Mouse (Mus musculus): Measurements from ENCODE around the gene Zc3h12a.

The Zc3h12a gene

DNA sequence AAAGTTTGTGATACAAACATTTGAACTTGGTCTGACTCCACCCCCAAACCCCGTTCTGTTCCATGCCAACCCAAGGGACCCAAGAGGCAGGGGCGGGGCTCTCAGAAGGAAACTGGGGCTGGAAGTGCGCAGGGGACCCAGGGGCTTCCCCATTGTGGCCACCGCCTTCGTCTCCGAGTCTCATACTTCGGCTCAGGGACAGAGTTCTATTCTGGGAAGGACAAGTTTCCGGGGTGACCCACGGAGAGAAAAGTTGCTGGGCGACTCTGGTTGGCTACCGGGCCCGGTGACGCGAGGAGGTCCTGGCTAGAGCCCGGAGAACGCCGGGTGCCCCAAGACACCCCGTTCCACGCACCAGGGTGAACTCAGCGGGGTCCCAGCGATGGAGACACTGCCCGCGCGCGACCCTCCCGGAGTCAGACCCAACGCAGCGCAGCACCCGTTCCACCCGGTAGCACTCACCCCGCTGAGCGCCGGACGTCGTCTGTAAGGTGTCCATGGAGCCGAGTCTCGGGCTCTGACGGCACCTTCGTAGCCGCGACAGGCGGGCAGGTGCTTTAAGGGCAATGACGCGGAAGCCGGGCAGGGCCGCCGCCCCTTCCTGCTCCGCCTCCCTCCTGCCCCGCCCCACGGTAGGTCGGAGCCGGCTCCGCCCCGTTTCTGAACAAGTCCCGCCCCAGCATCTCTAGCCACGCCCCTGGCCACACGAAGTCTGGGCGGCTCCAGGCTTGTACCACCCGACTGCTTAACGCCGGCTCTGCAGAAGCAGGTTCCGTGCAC lies at the start of gene Zc3h12a:
Zc3h12a (minus strand) TSS at position 536 of the 780 bp plus-strand sequence.
- peak; percentile 62 for DNase-seq (ENCODE audit: low spot score)

DNA sequence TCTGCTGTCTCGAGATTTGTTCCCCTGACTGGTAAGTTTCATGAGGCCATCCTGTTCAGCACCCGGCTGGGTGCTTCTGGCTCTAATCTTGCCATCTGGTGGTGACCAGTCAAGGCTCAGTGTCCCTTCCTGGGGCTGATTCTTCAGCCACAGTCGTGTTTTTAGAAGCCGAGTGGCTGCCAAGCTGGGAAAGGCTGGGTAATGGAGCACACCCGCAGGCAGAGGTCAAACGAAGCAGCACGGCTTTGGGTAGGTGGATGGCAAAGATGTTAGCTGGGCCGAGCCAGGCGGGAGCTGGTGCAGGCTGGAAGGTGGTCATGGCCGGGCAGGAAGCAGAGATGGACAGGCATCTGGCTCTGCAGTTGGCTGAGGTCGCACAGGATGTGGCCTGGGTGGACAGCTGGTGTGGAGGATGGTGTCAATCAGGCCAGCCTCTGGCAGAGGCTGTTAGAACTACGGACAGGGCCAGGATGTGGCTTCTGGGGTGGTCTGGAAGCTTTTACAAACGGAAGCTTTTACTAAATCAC lies 49.1 kb upstream of the Zc3h12a start:
- DNase-seq (ENCODE audit: low spot score) = no peak

DNA sequence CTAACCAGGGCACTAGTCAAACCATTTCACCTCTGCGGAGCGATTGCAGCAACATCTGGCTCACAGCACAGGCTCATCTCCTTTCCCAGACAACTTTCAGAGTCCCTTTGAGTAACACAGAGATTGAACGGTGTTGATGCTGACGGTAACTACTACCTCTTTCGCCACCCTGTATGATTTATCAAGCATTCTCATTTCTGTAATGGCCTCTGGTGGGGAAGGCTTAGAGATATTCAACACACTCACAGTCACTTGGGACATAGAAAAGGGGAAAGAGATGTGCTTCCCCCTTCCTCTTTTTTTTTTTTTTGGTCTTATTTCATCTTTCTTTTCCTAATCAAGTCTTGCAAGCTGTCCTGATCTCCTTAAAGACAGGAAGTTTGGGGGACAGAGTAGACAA lies 48.5 kb upstream of the Zc3h12a start:
- no peak for DNase-seq (ENCODE audit: low spot score)

DNA sequence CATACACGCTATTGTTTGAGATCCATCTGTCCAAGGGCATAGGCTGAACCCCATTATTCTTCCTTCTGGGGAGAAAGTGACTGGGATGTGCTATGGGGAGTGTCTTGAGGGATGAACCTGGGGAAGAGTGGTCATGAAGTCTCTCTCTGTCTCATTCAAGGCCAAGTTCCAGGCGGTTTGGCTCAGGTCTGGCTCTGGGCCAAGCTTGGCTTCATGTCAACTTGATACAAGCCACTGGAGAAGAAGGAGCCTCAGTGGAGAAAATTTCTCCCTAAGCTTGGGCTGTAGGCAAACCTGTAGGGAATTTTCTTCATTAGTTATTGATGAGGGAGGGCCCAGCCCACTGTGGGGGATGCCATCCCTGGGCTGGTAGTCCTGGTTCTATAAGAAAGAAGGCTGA lies 48.0 kb upstream of the Zc3h12a start:
- DNase-seq (ENCODE audit: low spot score) = peak; percentile 29

DNA sequence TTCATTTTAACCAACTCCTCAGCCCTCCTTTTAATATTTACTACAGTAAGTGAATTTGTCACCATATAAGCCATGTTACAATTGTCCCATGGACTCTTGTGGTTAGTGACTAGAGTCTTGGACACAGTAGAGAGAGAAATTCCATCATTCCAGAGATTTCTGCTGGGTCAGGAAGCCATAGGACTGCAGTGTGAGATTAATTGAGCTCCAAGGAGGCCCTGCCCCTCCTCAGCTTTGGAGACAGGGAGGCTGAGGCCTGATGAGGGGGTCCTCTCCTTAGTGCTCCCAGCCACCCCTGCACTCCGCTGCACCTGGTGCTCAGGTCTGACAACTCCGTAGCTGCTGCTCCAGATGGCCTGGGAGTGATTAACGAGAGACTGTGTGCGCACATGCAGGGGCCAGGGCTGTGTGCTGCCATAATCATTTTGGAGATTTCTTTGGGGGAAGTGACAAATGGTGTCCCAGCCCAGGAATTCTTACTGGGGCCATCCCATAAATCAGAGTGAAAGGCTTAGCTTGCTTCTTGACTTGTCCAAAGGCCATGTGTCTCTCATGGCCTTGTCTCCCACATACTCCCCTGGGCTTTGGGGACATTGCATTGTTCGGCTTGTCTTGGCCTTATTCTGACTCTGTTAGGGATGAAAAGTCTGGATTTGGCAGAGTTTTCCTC lies 47.0 kb upstream of the Zc3h12a start:
- no peak for DNase-seq (ENCODE audit: low spot score)

DNA sequence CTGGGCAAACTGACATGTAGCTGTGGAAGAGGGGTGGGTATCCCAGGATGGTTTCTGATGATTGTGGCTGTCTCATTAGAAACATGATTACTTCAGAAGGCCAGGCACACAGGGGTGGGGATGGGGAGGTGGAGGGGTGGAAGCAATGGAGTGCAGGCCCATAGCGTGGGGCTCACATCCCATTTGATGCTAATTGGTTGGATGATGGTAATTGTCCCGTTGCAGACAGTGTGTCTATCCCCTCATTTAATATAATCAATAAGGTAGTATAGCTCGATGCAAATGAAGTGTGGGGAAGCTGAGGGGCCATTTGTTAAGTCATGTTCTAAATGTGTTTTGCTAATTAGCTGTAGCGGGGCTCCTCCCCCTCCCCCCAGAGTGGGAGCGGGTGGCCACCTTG lies 45.5 kb upstream of the Zc3h12a start:
- no peak for DNase-seq (ENCODE audit: low spot score)

DNA sequence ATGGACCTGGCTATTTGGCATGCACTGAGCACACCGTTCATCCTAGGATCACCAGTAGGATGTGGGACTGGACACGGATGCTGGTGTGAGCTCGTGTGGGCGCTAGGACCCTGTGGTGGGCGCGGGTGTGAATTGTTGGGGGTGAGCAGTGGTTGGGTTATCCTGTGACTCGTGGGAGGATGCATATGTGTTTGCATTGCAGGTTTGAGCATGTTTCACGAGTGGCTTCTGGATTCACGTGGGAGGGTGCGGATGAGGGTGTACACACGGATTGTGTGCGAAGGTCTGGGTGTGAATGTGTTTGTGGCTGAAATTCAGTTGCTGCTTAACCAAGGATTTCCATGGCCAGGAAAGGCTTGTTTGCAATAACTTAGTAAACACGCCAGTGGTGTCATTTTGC lies 45.1 kb upstream of the Zc3h12a start:
- no peak for DNase-seq (ENCODE audit: low spot score)

DNA sequence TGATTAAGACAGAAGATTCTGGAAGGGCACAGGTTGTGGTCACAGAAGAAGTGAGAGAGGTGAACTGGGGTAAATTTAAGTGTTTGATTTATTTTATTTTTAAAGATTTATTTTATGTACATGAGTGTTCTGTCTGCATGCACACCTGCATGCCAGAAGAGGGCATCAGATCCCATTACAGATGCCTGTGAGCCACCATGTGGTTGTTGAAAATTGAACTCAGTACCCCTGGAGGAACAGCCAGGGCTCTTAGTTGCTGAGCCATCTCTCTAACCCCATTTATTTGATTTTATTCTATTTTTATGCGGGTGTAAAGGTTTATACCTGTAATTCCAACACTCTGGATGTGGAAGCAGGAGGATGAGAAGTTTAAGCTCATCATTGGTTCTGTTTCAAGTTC lies 40.1 kb upstream of the Zc3h12a start:
- DNase-seq (ENCODE audit: low spot score) = no peak

DNA sequence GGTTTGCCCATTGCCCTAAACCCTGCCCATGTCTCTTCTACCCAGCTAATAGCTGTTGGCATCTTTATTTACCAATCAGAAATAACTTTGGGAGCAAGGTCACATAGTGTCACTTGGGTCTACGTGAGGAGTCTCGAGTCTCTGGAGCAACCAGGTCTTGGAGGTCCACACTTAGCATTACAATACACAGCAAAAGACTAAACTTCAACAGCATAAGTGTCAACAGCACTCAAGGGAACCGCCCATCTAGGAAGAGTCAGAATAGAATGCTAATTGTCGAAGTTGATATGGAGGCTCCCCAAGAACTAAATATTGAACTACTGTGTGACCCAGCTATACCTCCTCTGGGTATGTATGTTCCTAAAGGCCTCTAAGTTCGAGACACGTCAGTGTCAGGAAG lies 37.2 kb upstream of the Zc3h12a start:
- no peak for DNase-seq (ENCODE audit: low spot score)

DNA sequence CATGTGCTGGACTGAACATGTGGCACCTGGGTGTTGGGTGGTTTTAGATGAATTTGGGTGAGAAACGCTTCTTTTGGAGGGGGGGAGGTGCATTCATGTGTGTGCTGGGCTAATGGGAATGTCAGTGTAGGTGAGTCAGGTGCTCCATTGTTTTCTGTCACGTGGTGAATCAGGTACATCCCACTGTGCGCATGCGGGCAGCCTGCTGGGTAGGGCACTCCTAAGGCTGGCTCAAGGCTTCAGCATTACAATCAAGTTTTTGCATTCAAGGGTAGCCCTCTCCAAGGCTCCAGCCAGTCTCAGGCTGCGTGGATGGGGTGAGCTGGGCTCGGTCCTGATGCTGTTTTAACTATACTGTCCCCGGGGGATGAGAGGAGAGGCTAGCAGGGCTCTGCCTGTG lies 35.1 kb upstream of the Zc3h12a start:
- no peak for DNase-seq (ENCODE audit: low spot score)

DNA sequence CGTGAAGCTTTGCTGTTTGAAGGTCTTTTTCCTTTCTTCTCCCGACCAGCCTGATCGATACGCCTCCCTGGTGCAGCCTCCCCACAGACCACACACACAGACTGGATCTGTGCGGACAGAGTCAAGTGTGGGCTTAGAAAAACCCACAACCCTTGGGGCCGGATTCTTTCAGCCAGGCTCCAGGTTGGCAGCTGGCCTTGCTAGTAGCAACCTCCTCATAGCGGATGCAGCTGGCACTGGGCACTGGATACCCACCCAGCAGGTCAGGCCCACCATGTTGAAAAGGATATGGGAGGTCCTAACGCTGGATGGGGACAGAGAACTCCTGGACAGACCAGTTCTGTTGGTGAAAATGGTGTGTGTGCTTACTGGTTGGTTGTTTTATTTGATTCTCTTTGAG lies 33.8 kb upstream of the Zc3h12a start:
- DNase-seq (ENCODE audit: low spot score) = no peak

DNA sequence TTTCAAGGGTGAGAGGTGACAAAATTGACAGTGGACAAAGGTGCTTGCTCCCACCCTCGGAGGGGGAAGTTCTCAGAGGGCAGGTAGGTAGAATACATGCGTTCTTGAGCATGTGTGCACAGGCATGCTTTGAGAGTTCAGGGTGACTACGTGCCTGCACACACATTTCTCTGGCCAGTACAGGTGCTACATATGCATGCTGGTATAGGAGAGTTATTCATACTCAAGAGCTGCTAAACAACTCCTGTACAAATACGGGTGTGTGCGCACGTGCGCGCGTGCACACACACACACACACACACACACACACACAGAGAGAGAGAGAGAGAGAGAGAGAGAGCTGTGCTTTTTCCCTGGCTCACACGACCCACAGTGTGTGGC lies 33.3 kb upstream of the Zc3h12a start:
- DNase-seq (ENCODE audit: low spot score) = no peak

DNA sequence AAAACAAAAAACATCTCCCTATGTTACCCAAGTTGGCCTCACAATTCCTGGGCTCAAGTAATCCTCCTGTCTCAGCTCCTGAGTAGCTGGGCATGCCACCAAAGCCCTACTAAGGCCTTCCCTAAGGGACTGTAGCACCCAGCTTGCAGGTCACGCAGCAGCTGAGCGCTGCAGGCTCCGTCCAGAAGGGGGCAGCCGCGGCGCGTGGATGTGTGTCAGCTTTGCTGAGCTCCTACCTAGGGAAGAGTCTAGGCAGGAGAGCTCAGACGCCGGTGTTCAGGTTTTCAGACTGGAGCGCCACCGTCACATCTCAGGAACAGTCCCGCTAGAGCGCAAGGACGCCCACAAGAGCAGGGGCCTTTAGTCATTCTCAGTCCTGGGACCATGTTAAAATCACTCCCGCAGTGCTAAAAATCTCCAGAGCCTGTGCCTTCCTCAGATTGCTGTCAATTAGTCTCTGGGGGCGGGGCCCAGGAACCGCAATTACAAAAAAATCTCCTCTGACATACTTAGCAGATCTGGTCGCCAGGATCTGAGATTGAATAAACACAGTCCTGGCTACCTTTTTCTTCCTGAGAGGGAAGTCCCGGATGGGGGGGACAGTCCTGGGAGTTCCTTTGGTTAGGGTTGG lies 32.8 kb upstream of the Zc3h12a start:
- DNase-seq (ENCODE audit: low spot score) = peak; percentile 79

DNA sequence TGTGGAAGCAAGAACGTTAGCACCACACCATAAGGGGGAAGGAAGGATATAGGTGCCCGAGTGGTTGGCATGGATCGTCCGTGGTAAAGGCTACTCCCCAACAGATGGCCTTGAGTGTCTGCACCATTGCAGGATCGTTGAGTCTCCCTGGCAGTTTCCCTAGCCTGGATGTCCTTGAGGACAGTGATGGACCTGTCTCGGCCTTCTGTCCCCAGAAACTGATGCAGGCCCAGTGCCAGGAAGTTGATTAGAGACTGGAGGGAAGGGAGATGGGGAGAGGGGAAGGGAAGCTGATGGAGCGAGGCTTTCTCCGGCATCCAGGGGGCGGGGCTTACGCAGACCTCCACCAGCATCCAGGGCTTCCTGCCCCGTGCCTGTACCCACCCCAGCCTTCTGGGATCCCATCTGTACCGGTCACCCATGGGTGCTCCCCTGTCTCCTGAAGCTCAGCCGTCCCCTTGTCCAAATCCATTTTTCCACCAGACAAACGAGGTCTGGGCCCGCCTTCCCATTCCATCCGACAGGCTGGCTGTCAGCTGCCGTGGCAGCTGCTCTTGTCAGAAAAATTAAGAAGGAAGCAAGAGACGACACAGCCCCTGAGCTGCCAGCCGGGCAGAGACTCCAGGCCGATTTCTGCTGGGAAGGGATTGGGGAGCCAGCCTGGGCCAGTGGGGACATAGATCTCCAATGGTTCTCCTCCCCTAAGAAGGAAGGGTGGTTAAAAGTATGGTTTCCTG lies 31.1 kb upstream of the Zc3h12a start:
- no peak for DNase-seq (ENCODE audit: low spot score)

DNA sequence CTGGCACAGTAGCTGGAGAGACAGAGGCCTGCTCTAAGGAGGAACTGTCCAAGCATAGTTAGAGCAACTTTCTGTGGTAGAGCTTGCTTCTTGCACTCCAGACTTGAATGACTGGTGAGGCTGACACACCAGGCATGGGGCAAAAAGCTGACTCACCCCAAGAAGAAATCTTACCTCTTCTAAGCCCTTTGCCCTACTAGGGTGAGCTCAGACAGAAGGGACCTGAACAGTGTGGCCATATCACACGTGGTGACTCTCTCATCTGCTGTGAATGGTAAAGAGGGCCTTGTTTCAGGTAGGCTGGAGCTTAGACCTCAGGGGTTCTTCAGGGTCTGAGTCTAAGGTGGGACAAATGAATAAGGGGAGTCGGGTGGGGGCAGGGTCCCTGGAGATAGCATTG lies 30.4 kb upstream of the Zc3h12a start:
- no peak for DNase-seq (ENCODE audit: low spot score)

DNA sequence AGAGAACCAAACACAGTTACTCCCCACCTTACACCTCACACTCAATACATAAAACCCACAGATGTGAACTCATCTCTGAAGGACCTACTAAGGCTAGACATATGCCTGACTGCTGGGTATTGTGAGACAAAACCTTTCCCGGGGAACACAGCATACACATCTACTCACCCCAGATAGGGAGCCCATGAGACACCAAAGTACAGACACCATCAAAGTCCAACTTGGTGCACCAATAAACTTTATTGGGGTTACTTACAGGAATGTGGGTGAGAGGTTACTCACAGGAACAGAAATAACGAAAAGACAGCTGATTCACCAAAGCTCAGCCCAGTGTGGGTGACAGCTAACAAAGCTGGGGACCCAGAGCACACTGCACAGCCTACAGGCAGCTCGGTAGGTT lies 29.7 kb upstream of the Zc3h12a start:
- DNase-seq (ENCODE audit: low spot score) = no peak

DNA sequence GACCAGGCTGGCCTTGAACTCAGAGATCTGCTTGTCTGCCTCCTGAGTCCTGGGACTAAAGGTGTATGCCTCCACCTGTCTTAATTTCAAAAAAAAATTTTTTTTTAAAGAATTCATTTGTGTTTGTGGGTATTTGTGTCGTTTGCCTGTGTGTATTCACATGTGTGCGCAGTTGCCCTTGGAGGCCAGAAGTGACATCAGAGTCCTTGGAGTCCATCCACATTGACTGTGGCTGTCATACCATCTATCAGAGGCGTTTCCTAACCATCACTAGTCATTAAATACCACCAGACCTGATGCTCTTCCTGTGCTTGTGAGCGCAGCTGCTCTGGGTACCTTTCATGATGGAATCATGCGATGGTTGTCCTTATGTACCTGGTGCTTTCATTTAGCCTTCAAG lies 28.0 kb upstream of the Zc3h12a start:
- no peak for DNase-seq (ENCODE audit: low spot score)

DNA sequence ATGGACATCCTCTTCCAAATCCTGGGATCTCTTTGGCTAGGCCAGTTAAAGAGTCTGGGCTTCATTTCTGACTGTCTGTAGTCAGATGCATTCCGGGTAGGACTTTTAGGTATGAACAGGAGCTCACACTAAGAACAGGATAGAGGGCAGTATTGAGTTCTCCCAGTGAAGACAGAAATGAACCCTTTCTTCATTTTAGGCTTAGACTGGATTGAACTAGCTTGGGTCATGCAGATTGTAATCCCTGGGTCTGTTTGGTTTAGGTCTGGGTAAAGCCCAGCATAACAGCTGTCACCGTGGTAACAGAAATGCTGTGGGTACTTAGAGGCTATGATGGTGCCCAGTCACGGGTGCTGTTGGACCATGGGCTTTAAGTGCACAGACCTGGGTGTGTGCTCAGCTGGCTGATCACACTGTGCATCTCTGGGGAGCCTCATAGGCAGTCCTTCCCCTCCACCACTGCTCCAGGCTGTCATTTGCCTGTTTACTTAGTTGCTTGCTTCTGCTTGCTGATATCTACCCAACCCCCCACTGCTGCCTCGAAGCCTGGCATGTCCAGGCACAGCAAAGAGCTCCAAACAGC lies 26.1 kb upstream of the Zc3h12a start:
- DNase-seq (ENCODE audit: low spot score) = no peak

DNA sequence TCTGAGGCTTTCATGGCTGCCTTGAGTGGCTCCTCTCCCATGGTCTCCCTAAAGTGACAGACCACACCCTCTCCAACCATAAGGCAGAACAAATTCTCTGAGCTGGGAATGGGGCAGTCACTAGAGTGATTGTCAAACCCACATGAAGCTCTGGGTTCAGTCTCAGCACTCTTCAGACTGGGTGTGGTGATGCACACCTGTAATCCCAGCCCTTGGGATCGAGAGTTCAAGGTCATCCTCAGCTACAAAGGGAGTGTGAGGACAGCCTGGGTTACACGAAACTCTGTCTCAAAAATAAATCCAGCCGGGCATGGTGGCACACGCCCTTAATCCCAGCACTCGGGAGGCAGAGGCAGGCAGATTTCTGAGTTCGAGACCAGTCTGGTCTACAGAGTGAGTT lies 24.8 kb upstream of the Zc3h12a start:
- DNase-seq (ENCODE audit: low spot score) = no peak

DNA sequence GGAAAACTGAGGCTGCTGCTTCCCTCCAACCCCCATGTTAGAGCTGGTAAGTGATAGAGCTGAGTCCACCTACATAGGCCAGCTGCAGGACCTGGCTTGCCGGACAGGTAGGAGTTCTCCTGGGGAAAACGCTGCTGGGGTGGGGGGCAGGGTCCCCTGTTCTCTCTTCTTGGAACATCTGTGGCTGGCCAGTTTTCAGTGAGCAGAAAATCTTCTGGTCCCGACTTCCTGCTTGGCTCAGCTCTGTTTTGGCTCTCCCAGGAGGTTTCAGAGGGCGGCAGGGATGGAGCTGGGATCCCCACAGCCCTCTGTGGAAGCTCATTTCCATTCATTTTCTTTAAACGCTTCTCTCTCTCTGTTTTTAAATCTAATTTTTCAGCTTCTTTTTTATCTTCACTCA lies 21.8 kb upstream of the Zc3h12a start:
- no peak for DNase-seq (ENCODE audit: low spot score)

DNA sequence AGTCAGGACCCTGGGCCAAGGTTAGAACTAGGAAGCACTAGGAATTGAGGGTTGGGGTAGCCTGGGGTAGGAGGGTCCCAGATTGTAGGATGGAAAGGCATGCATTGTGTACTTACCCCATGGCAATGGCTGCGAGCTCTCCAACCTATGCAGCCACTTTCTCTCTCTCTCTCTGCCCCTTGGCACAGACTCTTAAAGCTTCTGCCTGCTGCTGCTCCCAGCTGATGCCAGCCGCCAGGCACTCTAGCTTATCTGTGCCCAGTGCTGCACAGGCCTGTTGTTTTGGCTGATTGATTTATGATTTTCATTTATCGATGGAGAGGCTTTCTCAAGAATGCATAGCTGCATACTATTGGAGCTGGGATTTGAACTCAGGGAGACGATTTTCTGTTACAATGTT lies 20.3 kb upstream of the Zc3h12a start:
- no peak for DNase-seq (ENCODE audit: low spot score)

DNA sequence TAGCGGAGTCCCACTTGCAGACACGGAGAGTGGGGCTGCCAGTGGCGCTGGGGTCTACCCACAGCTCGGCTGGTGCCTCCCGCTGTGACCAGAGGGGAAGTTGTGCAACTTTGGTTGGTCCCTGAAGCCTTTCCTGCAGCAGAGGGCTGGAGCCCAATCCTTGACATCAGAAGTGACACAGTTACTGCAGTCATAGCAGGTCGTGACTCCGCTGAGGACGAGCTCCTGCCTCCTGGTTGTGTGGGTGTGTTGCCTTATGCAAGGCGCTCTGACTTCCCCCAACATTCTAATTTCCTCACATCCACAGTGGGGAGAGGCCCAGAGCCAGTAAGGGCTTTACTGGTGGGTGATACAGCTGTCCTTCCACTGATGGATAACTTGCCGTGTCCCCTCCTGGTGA lies 17.6 kb upstream of the Zc3h12a start:
- no peak for DNase-seq (ENCODE audit: low spot score)
